Mouse (Mus musculus) CH12.LX (cell line): ENCODE results near the gene Muc4.

Experiments
- CTCF ChIP-seq, 2 experiments: IDR thresholded peaks in 1 of 2; conservative IDR thresholded peaks in 1 of 2; 2 replicates each; pipeline ENCODE4 v1.5.1; 2011 to 2012; ENCODE audit warnings: low read depth in 2 of 2, low read length in 2 of 2, improper control_type of control experiment in 1 of 2, inconsistent platforms in 1 of 2, mild to moderate bottlenecking in 1 of 2, moderate library complexity in 1 of 2
- E2F4 ChIP-seq: IDR thresholded peaks from 2 replicates; pipeline ENCODE4 v1.6.1; 2011; ENCODE audit warnings: low read depth, low read length, improper control_type of control experiment; ENCODE audit not compliant: insufficient replicate concordance
- EP300 ChIP-seq: IDR thresholded peaks from 2 replicates; pipeline ENCODE4 v1.6.1; 2011; ENCODE audit warnings: low read length, improper control_type of control experiment
- JUND ChIP-seq: conservative IDR thresholded peaks from 2 replicates; pipeline ENCODE4 v1.6.1; 2011; ENCODE audit warnings: low read depth, low read length, improper control_type of control experiment
- PAX5 ChIP-seq: IDR thresholded peaks from 2 replicates; pipeline ENCODE4 v1.6.1; 2012; ENCODE audit warnings: low read length, inconsistent platforms, mixed read lengths
- POLR2AphosphoS2 ChIP-seq: IDR thresholded peaks from 2 replicates; pipeline ENCODE4 v1.6.1; 2011; ENCODE audit warnings: low read depth, low read length, improper control_type of control experiment
- SIN3A ChIP-seq: IDR thresholded peaks from 2 replicates; pipeline ENCODE4 v1.6.1; 2012; ENCODE audit warnings: low read length, improper control_type of control experiment, inconsistent platforms
- TBP ChIP-seq: conservative IDR thresholded peaks from 2 replicates; pipeline ENCODE4 v1.6.1; 2011; ENCODE audit warnings: low read depth, low read length, improper control_type of control experiment
- USF1 ChIP-seq: IDR thresholded peaks from 2 replicates; pipeline ENCODE4 v1.6.1; 2014; ENCODE audit warnings: low read depth, mild to moderate bottlenecking, inconsistent platforms, low read length, improper control_type of control experiment
- USF2 ChIP-seq: conservative IDR thresholded peaks from 2 replicates; pipeline ENCODE4 v1.6.1; 2011; ENCODE audit warnings: low read depth, low read length, improper control_type of control experiment
- ZMIZ1 ChIP-seq: IDR thresholded peaks from 2 replicates; pipeline ENCODE4 v1.6.1; 2012; ENCODE audit warnings: low read depth, mild to moderate bottlenecking, inconsistent platforms, low read length, improper control_type of control experiment

- no peak for TF ChIP-seq USF1
- TF ChIP-seq E2F4 = no peak
- TF ChIP-seq PAX5 = no peak
- TF ChIP-seq POLR2AphosphoS2 = no peak
- TF ChIP-seq TBP = no peak
- no peak for TF ChIP-seq USF2
- TF ChIP-seq JUND = no peak
- TF ChIP-seq ZMIZ1 = no peak
- TF ChIP-seq CTCF (conservative IDR thresholded peaks at IDR 0.05 in 1 of 2, IDR thresholded peaks at IDR 0.05 in 1 of 2; ENCODE audit: low read depth in 2 of 2, low read length in 2 of 2) = no peak
- 0 out of 2 replicates have a peak, but pooled peaks have one; percentile 40 for TF ChIP-seq EP300
- TF ChIP-seq SIN3A = no peak
Measured at GRCm38 (mm10) chr16:32741366-32741765, 5.7 kb downstream of the Muc4 start.
